Mouse (Mus musculus): ENCODE measurements around the gene Rrp7a.
A peak's percentile ranks its signal among the peaks of the same experiment; 100 is the strongest.

GRCm38 (mm10) chr15:83149196-83150072 lies 26.8 kb upstream of the Rrp7a start, which contains the start of gene Poldip3:
- TF ChIP-seq CTCF (IDR thresholded peaks at IDR 0.05; ENCODE audit: low read depth) (no peak), EP300 (optimal IDR thresholded peaks at IDR 0.05) (peak; percentile 92)

Measured in stomach, postnatal 0 days (tissue).